Comparison of ENCODE assay signal across 8 mouse cellular contexts in the genomic region with DNA sequence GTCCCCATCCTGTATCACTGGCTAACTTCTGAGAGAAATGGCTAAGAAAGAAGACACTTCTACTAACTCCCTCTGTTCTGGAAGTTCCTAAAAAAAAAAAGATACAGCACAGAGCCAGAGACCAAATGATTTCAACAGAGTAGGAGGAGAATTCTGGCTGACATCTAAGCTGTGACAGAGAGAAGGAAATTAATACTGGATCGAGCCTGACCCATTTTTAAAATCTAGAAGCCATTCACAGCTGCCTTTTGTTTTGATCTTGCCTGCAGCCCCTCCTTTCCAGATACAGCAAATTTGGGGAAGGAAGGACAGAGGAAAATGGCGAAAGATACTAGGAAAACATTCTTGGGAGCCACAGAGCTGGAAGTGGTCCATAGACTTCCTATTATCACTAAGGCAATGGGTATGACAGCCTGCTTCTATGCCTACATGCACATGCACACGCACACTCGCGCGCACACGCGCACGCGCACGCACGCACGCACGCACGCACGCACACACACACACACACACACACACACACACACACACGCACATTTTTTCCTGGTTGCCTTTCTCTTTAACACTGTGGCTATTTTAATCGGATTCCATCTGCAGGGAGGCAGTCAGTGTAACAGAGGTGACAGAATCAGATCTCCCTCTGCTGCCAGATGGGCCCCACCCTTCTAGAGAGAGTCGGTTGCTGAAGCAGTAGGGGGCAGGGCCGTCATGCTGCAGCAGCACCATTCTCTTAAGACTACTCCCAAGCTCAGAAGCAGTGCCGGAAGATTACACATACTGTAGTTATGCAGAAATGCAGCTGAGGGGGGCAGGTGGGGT. TPM values are rescaled to one million over a fixed set of nuclear protein-coding genes. Genes with fewer than 3 reads are reported as not detected.
DNase-seq lines count a peak whose midpoint lies in the region; ATAC-seq and TF ChIP-seq lines count a peak whose summit lies in the region.

No protein-coding gene starts in this region.

- peak overlapping the region; percentile 86 for H3K27ac ChIP-seq in forebrain, postnatal 0 days (ENCODE audit: low read depth, low read length)
- H3K27ac ChIP-seq in small intestine, adult 2 months (ENCODE audit: insufficient read depth, low read depth, low read length), result peak overlapping the region; percentile 28; the same call in 1 of the 2 replicates

- 51% methylated on average over 21 of the region's 21 CpGs for WGBS in forebrain, postnatal 0 days
- 62% methylated on average over 21 of the region's 21 CpGs for WGBS in small intestine, adult 2 months

- intact Hi-C loops in left cerebral cortex, postnatal 10 days (cut with DNase I), result loop anchor here (10.0 kb wide), 2 partner anchors 116 to 446 kb away; no protein-coding TSS in a partner anchor

- no peak for TF ChIP-seq POLR2A in brain, embryonic 14.5 days (IDR thresholded peaks at IDR 0.05; ENCODE audit: borderline replicate concordance, extremely low read depth, insufficient read depth, insufficient read length, poor library complexity, severe bottlenecking)
- no peak for TF ChIP-seq POLR2A in small intestine, adult 2 months (IDR thresholded peaks at IDR 0.05; ENCODE audit: low read depth, low read length)

- 0 out of 2 replicates have a peak, but pooled peaks cover 2% of the 10 kb centered on the region for H3K36me3 ChIP-seq in forebrain, postnatal 0 days (ENCODE audit: insufficient read depth)
- peaks cover 3% of the 10 kb centered on the region; the same call in 1 of the 2 replicates for H3K36me3 ChIP-seq in small intestine, adult 2 months (ENCODE audit: control insufficient read depth, insufficient read depth, low read length)

- peak; percentile 53 to 76 for DNase-seq in adrenal gland, adult (ENCODE audit: inconsistent age in 2 of 2, low spot score in 1 of 2)
- no peak for DNase-seq in adrenal gland, postnatal 4 days (ENCODE audit: low spot score in 2 of 2)
- DNase-seq in brain, embryonic 14.5 days (ENCODE audit: low read depth), result peak; percentile 89
- DNase-seq in forebrain, postnatal 0 days, result peak; percentile 86
- peak; percentile 60 for DNase-seq in heart, postnatal 4 days
- peak; percentile 67 to 80 for DNase-seq in left cerebral cortex, postnatal 10 days (ENCODE audit: extremely low spot score in 1 of 2, low spot score in 2 of 2)
- DNase-seq in lung, postnatal 4 days, result peak; percentile 73 to 85

- peak overlapping the region; percentile 90 for H3K4me3 ChIP-seq in forebrain, postnatal 0 days (ENCODE audit: low read depth, low read length)
- H3K4me3 ChIP-seq in small intestine, adult 2 months (ENCODE audit: low read depth, low read length), result peak overlapping the region; percentile 32

- TF ChIP-seq CTCF in brain, embryonic 14.5 days (IDR thresholded peaks at IDR 0.05; ENCODE audit: borderline replicate concordance, extremely low read depth, insufficient read depth, insufficient read length), result no peak
- peak; percentile 27; the same call in 1 of the 2 replicates for TF ChIP-seq CTCF in forebrain, postnatal 0 days (IDR thresholded peaks at IDR 0.05; ENCODE audit: low read depth)
- no peak for TF ChIP-seq CTCF in small intestine, adult 2 months (IDR thresholded peaks at IDR 0.05; ENCODE audit: extremely low read depth, insufficient read length, insufficient replicate concordance, low read depth, low read length)

- H3K9me3 ChIP-seq in forebrain, postnatal 0 days (ENCODE audit: low read length), result no peaks in the 10 kb centered on the region

- H3K4me1 ChIP-seq in forebrain, postnatal 0 days (ENCODE audit: insufficient read depth), result peaks cover 40% of the 10 kb centered on the region
- peaks cover 26% of the 10 kb centered on the region for H3K4me1 ChIP-seq in small intestine, adult 2 months (ENCODE audit: control insufficient read depth, insufficient read depth, insufficient read length, low read length)

- H3K27me3 ChIP-seq in forebrain, postnatal 0 days (ENCODE audit: insufficient read depth, low read length), result no peaks in the 10 kb centered on the region
- no peaks in the 10 kb centered on the region for H3K27me3 ChIP-seq in small intestine, adult 2 months (ENCODE audit: control insufficient read depth, insufficient read depth, low read length)

- H3K4me2 ChIP-seq in forebrain, postnatal 0 days (ENCODE audit: low read depth), result peak overlapping the region; percentile 81

- ATAC-seq in forebrain, postnatal 0 days, result peak; percentile 44

- peak overlapping the region; percentile 88 for H3K9ac ChIP-seq in forebrain, postnatal 0 days

RNA-seq across cellular contexts. Expression of gene Cry2, which starts 2.9 kb away (rescaled TPM):
- 10 to 100 TPM; 58.6 to 65.8 TPM for total RNA-seq in adrenal gland, postnatal 4 days (2021)
- polyA plus RNA-seq in brain, embryonic 14.5 days (2012; rRNA removed), result 24.1 and 31.1 TPM in 2 replicates
- 26.5 and 36.7 TPM in 2 replicates for total RNA-seq in forebrain, postnatal 0 days (2014; rRNA removed)
- 28.5 and 43.2 TPM in 2 replicates for polyA plus RNA-seq in forebrain, postnatal 0 days (2015; fragmentation: Nextera tagmentation; extraction: Ambion mirVana)
- 10 to 100 TPM; 28.5 TPM for total RNA-seq in heart, postnatal 4 days (2021)
- total RNA-seq in left cerebral cortex, postnatal 10 days (2021), result 100 to 1,000 TPM; 108 to 109 TPM
- polyA plus RNA-seq in small intestine, adult 2 months (2012; rRNA removed), result 4.7 and 13.1 TPM in 2 replicates

RNA-seq across cellular contexts. Expression of gene Slc35c1, which starts 29.4 kb away (rescaled TPM):
- 10 to 100 TPM; 22.7 to 23.7 TPM for total RNA-seq in adrenal gland, postnatal 4 days (2021)
- 14.2 and 14.5 TPM in 2 replicates for polyA plus RNA-seq in brain, embryonic 14.5 days (2012; rRNA removed)
- total RNA-seq in forebrain, postnatal 0 days (2014; rRNA removed), result 4.6 and 9.1 TPM in 2 replicates
- polyA plus RNA-seq in forebrain, postnatal 0 days (2015; fragmentation: Nextera tagmentation; extraction: Ambion mirVana), result 13.1 and 14.4 TPM in 2 replicates
- total RNA-seq in heart, postnatal 4 days (2021), result 1 to 10 TPM; 5.8 to 7.5 TPM
- total RNA-seq in left cerebral cortex, postnatal 10 days (2021), result 10 to 100 TPM; 22.2 to 24.2 TPM
- polyA plus RNA-seq in small intestine, adult 2 months (2012; rRNA removed), result 124 and 160 TPM in 2 replicates

RNA-seq across cellular contexts. Expression of gene Mapk8ip1, which starts 29.9 kb away (rescaled TPM):
- 10 to 100 TPM; 48.9 to 52.3 TPM for total RNA-seq in adrenal gland, postnatal 4 days (2021)
- 193 and 214 TPM in 2 replicates for polyA plus RNA-seq in brain, embryonic 14.5 days (2012; rRNA removed)
- total RNA-seq in forebrain, postnatal 0 days (2014; rRNA removed), result 223 and 225 TPM in 2 replicates
- polyA plus RNA-seq in forebrain, postnatal 0 days (2015; fragmentation: Nextera tagmentation; extraction: Ambion mirVana), result 129 and 150 TPM in 2 replicates
- total RNA-seq in heart, postnatal 4 days (2021), result 1 to 10 TPM; 7.9 to 8.1 TPM
- total RNA-seq in left cerebral cortex, postnatal 10 days (2021), result 100 to 1,000 TPM; 414 to 421 TPM
- 4.7 and 5.3 TPM in 2 replicates for polyA plus RNA-seq in small intestine, adult 2 months (2012; rRNA removed)

RNA-seq across cellular contexts. Expression of gene 1700029I15Rik, which starts 48.6 kb away (rescaled TPM):
- 10 to 100 TPM; 13.8 to 13.9 TPM for total RNA-seq in adrenal gland, postnatal 4 days (2021)
- polyA plus RNA-seq in brain, embryonic 14.5 days (2012; rRNA removed), result 3.0 and 3.8 TPM in 2 replicates
- total RNA-seq in forebrain, postnatal 0 days (2014; rRNA removed), result 2.3 and 2.6 TPM in 2 replicates
- polyA plus RNA-seq in forebrain, postnatal 0 days (2015; fragmentation: Nextera tagmentation; extraction: Ambion mirVana), result 2.4 and 3.1 TPM in 2 replicates
- 1 to 10 TPM; 1.2 to 1.7 TPM for total RNA-seq in heart, postnatal 4 days (2021)
- total RNA-seq in left cerebral cortex, postnatal 10 days (2021), result 1 to 10 TPM; 3.7 TPM
- polyA plus RNA-seq in small intestine, adult 2 months (2012; rRNA removed), result 3.5 and 7.4 TPM in 2 replicates

RNA-seq across cellular contexts. Expression of gene Large2, which starts 56.3 kb away (rescaled TPM):
- total RNA-seq in adrenal gland, postnatal 4 days (2021), result 10 to 100 TPM in 1 of 2 experiments, 1 to 10 TPM in 1; 4.7 to 12.0 TPM
- 3.7 and 3.8 TPM in 2 replicates for polyA plus RNA-seq in brain, embryonic 14.5 days (2012; rRNA removed)
- total RNA-seq in forebrain, postnatal 0 days (2014; rRNA removed), result 0.10 and 1.8 TPM in 2 replicates
- polyA plus RNA-seq in forebrain, postnatal 0 days (2015; fragmentation: Nextera tagmentation; extraction: Ambion mirVana), result 1.1 and 1.5 TPM in 2 replicates
- under 1 TPM; 0.29 to 0.70 TPM for total RNA-seq in heart, postnatal 4 days (2021)
- under 1 TPM in 1 of 2 experiments, not detected in 1; 0.49 TPM for total RNA-seq in left cerebral cortex, postnatal 10 days (2021)
- polyA plus RNA-seq in small intestine, adult 2 months (2012; rRNA removed), result 12.3 and 15.6 TPM in 2 replicates

Comparison
In these comparisons a context has a peak if more than half of its experiments do, and no peak if none do; other contexts are left out.
1. DNase-seq: peak in adrenal gland, adult (2 of 2), brain, embryonic 14.5 days (single experiment), forebrain, postnatal 0 days (single experiment), heart, postnatal 4 days (single experiment), left cerebral cortex, postnatal 10 days (2 of 2) and lung, postnatal 4 days (2 of 2); none in adrenal gland, postnatal 4 days (0 of 2).
2. RNA of gene Mapk8ip1, which starts 29.9 kb away (total RNA-seq): 414 to 421 TPM in left cerebral cortex, postnatal 10 days, 223 to 225 TPM in forebrain, postnatal 0 days and 48.9 to 52.3 TPM in adrenal gland, postnatal 4 days; 7.9 to 8.1 TPM in heart, postnatal 4 days; every median in the first group is over 4 times any median in the second.